Mouse (Mus musculus) urinary bladder, adult 18-20 months (tissue): ENCODE measurements around the gene Xkr7.

ENCODE experiments used
- DNase-seq, 2 experiments: peaks; one replicate each; pipeline ENCODE4 v3.0.0; 2022; ENCODE audit warnings: low spot score in 2 of 2, mixed read lengths in 2 of 2

Gene Xkr7

GRCm38 (mm10) chr2:153032973-153033372 lies 1.3 kb downstream of the Xkr7 start:
- no peak for DNase-seq

DNA sequence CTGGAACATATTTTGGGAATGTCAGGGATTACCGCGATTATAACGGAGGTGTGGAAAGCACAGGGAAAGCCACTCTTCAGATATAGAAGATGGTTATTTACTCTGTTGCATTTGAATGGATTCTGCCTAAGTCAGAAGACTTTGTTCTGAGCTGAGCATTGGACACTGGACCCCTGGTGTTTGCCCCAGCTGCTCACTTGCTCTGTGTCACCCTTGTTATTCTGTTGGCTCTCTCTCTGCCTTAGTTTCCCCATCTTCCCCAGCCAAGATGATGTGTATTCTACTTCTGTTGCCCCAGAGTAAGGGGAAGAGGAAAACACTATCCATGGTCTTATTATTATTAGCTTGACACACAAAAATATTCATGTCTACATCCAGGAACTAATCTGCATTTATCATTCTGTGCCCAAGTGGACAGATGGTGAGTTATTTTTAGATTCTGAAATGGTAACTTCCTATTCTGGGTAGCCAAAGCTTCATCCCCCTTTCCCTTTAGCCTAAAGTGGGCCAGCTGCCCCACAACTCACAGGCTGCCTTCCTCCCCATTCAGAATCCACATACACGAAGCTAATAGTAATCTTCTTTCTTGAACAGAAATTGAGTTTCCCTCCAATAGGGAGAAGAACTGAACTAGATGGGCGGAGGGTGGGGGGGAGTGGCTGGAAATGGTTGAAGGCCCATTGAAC lies 2.0 kb downstream of the Xkr7 start:
- no peak for DNase-seq

- no peak for DNase-seq
Observed at GRCm38 (mm10) chr2:153036690-153037089, 5.0 kb downstream of the Xkr7 start.

GRCm38 (mm10) chr2:153043886-153044285 lies 12.2 kb downstream of the Xkr7 start:
- DNase-seq, result no peak

- DNase-seq, result no peak
Observed at GRCm38 (mm10) chr2:153045884-153046299, 14.2 kb downstream of the Xkr7 start.

GRCm38 (mm10) chr2:153047828-153048465 lies 16.3 kb downstream of the Xkr7 start:
- peak in 1 of 2 experiments; percentile 14 for DNase-seq

DNA sequence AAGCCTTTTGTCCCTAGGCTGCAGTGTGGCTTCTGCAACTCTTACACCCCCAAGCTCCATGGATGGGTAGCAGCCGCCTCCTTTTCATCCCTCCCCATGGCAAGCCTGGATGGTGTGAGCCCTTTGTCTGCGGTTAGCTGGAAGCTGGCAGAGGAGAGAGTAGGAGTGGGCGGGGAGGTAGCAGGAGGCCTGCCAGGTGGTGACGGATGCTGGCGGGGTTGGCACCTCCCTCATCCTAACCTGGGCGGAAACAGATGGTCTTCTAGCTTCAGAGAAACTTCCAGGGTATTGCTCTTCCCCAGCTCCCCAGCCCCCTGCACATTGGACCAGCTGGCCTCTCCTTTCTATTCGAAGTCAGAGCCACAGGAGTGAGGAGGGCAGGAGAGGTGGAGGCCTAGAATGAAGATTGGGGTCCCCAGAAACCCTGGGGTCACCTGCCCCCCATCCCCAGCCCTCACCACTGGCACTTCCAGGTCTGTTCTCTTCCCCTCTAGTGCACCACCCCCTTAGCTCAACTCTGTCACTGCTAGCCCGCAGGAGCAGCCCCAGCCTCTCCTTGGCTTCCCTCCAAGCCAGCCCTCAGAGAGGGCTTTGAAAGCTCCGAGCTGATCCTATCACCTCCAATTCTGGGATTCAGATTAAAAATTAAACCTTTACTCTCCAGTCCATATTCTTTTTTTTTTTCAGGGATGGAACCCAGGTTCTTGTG lies 17.8 kb downstream of the Xkr7 start:
- no peak for DNase-seq

- DNase-seq, result no peak
Observed at GRCm38 (mm10) chr2:153049997-153050358, 18.3 kb downstream of the Xkr7 start.

- no peak for DNase-seq
Observed at GRCm38 (mm10) chr2:153051095-153051494, 19.4 kb downstream of the Xkr7 start.

DNA sequence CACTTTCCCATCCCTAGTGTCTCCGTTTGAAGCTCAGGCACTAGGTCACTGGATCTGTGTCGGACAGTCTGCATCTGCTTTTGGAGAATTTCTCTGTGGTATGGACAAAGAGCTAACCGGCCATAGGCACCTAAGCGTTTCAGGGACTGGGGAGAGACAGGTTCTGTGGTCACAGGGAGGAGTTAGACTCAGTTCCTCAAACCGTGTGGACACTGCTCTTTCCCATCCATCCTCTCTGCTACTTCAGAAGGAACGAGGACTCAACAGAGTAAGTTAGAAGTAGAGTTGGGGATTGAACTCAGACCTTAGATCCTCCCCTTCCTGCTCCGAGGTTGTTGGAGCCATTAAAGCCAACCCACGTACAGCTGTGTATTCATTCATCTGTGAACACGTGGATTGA lies 19.9 kb downstream of the Xkr7 start:
- DNase-seq, result no peak

DNA sequence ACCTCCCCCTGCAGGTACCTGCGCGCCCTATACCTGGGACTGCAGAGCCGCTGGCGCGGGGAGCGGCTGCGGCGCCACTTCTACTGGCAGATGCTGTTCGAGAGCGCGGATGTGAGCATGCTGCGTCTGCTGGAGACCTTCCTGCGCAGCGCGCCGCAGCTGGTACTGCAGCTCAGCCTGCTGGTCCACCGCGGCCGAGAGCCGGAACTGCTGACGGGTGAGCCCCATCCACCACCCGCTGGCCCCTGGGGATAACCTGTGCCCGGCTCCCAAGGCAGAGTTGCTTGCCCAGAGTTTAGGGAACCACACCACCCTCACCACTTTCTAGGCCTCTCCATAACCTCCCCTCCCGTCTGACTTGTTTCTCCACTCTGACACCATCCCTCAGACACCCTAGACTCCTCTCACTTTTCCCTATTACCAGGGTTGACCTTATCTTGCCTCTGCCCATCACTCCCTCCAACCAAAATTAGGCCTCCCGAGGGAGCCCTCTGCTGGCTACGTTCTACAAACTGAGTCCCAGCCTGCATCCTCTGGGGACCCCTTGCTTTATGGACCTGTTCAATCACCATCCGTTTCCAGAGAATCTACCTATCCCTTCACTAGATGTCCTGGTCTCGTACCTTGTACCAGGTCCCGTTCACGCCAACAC lies 21.2 kb downstream of the Xkr7 start:
- no peak for DNase-seq

- no peak for DNase-seq
Observed at GRCm38 (mm10) chr2:153053896-153054295, 22.2 kb downstream of the Xkr7 start.

DNA sequence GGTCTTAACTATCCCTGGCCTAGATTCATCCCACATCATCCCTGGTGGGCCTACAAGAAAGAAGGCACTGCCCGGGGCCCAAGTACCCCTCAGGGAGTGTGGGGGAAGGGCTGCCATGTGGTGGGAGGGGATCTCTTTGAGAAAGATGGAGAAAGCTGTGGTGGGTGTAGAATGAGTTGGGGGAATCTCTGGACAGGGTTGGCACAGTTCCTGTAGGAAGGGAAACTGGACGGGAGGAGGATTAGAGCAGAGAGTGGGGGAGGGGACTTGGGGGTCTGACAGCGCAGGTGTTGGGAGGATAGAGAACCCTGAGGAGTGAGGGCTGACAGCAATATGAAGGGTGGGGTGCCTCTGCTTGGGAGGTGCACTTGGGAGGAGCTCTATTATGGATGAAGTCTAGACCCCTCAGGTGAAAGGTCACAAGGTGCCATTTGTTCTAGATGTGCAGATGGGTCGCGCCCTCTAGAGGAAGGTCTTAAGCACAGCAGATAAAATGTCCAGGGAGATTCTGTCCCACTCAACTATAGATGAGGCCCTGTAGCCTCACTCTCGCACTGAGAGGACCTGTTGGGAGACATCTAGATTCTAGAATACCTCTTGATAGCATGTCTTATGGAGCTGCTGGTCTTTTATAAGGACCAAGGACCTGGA lies 23.7 kb downstream of the Xkr7 start:
- DNase-seq, result no peak

- DNase-seq, result no peak
Observed at GRCm38 (mm10) chr2:153058365-153058764, 26.7 kb downstream of the Xkr7 start.

DNA sequence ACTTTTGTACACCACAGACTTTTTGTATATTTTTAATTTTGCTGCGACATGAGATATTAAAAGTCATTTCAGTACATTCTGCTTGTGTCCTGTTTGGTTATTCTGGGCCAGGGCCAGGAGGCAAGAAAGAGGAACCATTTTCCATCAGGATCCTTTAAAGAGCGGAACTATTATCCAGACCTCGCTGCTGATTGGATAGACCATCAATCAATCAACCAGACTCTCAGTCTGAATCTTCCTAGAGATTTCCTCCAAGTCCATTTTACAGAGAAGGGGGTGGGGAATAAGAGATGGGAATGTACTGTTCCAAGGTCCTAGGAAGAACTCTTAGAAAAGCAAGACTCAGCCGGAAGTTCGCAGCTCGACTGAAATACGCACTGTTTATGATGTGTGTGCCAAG lies 28.6 kb downstream of the Xkr7 start:
- no peak for DNase-seq

- DNase-seq, result no peak
Observed at GRCm38 (mm10) chr2:153063394-153063793, 31.7 kb downstream of the Xkr7 start.

GRCm38 (mm10) chr2:153064190-153064970 lies 32.7 kb downstream of the Xkr7 start:
- no peak for DNase-seq

- no peak for DNase-seq
Observed at GRCm38 (mm10) chr2:153065747-153066508, 34.3 kb downstream of the Xkr7 start, which contains the start of gene Ccm2l. Ccm2l (plus strand) TSS chr2:153065955.

DNA sequence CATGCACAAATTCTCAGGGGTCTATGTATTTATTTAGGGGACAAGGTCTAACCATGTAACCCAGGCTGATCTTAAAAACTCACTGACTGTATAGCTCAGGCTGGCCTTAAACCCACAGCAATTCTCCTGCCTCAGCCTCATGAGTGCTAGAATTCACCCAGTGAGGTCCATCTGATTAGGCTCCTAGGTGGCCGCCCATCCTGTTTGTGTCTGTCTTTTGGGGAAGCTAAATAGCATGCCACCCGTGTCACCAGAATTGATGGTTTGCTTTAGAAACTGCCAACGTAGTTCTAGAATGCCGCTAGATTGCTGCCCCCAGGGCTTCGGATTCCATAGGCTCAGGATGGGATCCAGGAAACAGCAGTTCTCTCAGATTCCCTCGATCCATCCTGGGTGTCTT lies 35.3 kb downstream of the Xkr7 start:
- no peak for DNase-seq

DNA sequence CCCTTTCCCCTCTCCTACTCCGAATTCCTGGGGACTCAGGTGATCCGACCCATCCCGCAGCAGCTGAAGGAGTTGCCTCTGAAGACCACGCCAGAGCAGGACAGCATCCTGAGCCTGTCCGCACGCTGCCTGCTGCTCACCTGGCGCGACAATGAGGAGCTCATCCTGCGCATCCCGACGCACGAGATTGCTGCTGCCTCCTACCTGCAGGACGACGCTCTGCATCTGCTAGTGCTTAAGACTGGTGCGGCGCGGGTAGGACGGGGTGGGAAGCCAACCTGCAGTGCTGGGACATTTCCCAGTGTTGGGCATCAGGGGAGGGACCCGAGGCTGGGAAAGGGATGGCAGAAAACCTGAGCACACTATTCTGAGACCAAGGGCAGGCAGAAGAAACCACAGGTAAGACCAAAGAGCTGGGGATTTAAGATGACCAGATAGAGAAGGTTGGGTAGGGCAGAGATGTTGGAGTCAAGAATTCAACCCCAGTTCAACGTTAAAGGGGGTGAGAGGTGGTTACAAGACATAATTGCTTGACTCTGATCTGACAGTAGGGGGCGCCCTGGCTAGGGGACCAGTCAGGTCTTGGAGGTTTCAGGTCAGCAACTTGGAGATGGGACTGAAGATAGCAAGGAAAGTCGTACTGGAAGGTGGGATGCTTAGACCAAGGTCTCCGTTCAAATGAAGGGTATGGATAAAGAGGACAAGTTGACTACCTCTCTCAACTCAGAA lies 39.3 kb downstream of the Xkr7 start:
- DNase-seq, result no peak
